Mouse (Mus musculus) heart, adult 2 months (tissue): ENCODE measurements around the gene Zfp36l2.

Experiments
- CTCF ChIP-seq: fragments of 200-600 bp; IDR thresholded peaks from 2 replicates; pipeline ENCODE4 v1.8.1; 2022; ENCODE audit warnings: antibody characterized with exemption, mild to moderate bottlenecking, moderate library complexity
- EP300 ChIP-seq: fragments of 200-500 bp; IDR thresholded peaks from 2 replicates; pipeline ENCODE4 v1.6.1; 2011; ENCODE audit warnings: low read depth, low read length, control low read depth; ENCODE audit not compliant: insufficient read depth
- POLR2A ChIP-seq: fragments of 200-500 bp; IDR thresholded peaks from 2 replicates; pipeline ENCODE4 v1.6.1; 2011; ENCODE audit warnings: mild to moderate bottlenecking, low read depth, low read length, control low read depth; ENCODE audit not compliant: insufficient read depth

GRCm38 (mm10) chr17:84167377-84167776 is 20.4 kb downstream of the Zfp36l2 start:
- no peak for TF ChIP-seq POLR2A
- TF ChIP-seq CTCF = no peak
- no peak for TF ChIP-seq EP300
